Mouse (Mus musculus): ENCODE measurements around the gene Rims3. TPM values are rescaled to one million over a fixed set of nuclear protein-coding genes. Genes with fewer than 3 reads are reported as not detected.

Gene Rims3
- polyA plus RNA-seq, 1 experiment from 2014 or later: 0.43 TPM

DNA sequence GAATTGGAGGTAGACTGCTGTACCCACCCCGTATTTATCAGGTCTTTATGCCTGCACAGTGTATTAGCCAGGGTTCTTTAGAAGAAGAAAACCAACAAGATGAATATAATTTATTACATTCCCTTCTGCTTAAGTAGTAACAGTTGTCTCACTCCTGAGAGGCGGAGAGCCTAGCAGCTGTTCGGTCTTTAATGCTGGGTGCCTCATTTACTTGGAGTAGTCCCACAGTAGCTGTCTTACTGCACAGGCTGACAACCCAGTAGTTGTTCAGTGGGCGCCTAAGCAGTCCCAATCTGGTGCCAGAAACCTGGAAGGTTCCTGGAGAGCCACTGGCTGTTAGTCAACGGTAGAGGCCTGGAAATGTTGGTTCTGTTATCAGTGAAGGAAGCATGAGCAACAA, 23.8 kb upstream of the Rims3 start:
- H3K9ac ChIP-seq (ENCODE audit: low read length): no peak overlapping the region
- WGBS: 62% methylated on average over 5 of the region's 5 CpGs

GRCm38 (mm10) chr4:120831472-120831871, 23.1 kb upstream of the Rims3 start, which contains the start of gene Nfyc:
Nfyc (minus strand) TSS chr4:120831572.
- no peaks in the 10 kb centered on the region for H3K9me3 ChIP-seq (ENCODE audit: control insufficient read depth, low read length)
- no peak within 1 kb of the TSS for H3K27ac ChIP-seq (replicated peaks in 1 of 2; ENCODE audit: control insufficient read depth in 1 of 2, insufficient read depth in 1 of 2, low read depth in 2 of 2, low read length in 2 of 2)
- no peaks in the 10 kb centered on the region for H3K36me3 ChIP-seq (ENCODE audit: control insufficient read depth, insufficient read depth, low read length)
- no peak within 1 kb of the TSS for H3K9ac ChIP-seq (ENCODE audit: low read length)
- 81% methylated on average over 4 of the region's 4 CpGs for WGBS
- no peaks in the 10 kb centered on the region for H3K27me3 ChIP-seq (ENCODE audit: control insufficient read depth, insufficient read depth, low read length)
- ATAC-seq (ENCODE audit: insufficient number of reproducible peaks, insufficient read depth, low FRiP score, low read depth): no peak
- H3K4me3 ChIP-seq (ENCODE audit: control insufficient read depth in 1 of 2, insufficient read depth in 1 of 2, low read depth in 1 of 2, low read length in 2 of 2): no peak within 1 kb of the TSS
- no peak within 1 kb of the TSS for H3K4me2 ChIP-seq (ENCODE audit: low read length)
- no peaks in the 10 kb centered on the region for H3K4me1 ChIP-seq (ENCODE audit: control insufficient read depth in 2 of 2, insufficient read depth in 2 of 2, low read length in 2 of 2)

More for the DNA sequence above, 23.8 kb upstream of the Rims3 start:
- Histone ChIP-seq H3K9me3 (ENCODE audit: control insufficient read depth, low read length) (no peaks in the 10 kb centered on the region), H3K4me1 (ENCODE audit: control insufficient read depth in 2 of 2, insufficient read depth in 2 of 2, low read length in 2 of 2) (no peaks in the 10 kb centered on the region), H3K27me3 (ENCODE audit: control insufficient read depth, insufficient read depth, low read length) (no peaks in the 10 kb centered on the region), H3K4me3 (ENCODE audit: control insufficient read depth in 1 of 2, insufficient read depth in 1 of 2, low read depth in 1 of 2, low read length in 2 of 2) (no peak overlapping the region), H3K4me2 (ENCODE audit: low read length) (no peak overlapping the region), H3K27ac (replicated peaks in 1 of 2; ENCODE audit: control insufficient read depth in 1 of 2, insufficient read depth in 1 of 2, low read depth in 2 of 2, low read length in 2 of 2) (no peak overlapping the region), H3K36me3 (ENCODE audit: control insufficient read depth, insufficient read depth, low read length) (no peaks in the 10 kb centered on the region)
- no peak for ATAC-seq (ENCODE audit: insufficient number of reproducible peaks, insufficient read depth, low FRiP score, low read depth)

GRCm38 (mm10) chr4:120841342-120841741, 13.3 kb upstream of the Rims3 start:
- Histone ChIP-seq H3K36me3 (ENCODE audit: control insufficient read depth, insufficient read depth, low read length) (no peaks in the 10 kb centered on the region), H3K9me3 (ENCODE audit: control insufficient read depth, low read length) (no peaks in the 10 kb centered on the region), H3K27me3 (ENCODE audit: control insufficient read depth, insufficient read depth, low read length) (0 out of 2 replicates have a peak, but pooled peaks cover under 1% of the 10 kb centered on the region), H3K4me3 (ENCODE audit: control insufficient read depth in 1 of 2, insufficient read depth in 1 of 2, low read depth in 1 of 2, low read length in 2 of 2) (no peak overlapping the region), H3K9ac (ENCODE audit: low read length) (no peak overlapping the region), H3K27ac (replicated peaks in 1 of 2; ENCODE audit: control insufficient read depth in 1 of 2, insufficient read depth in 1 of 2, low read depth in 2 of 2, low read length in 2 of 2) (no peak overlapping the region), H3K4me2 (ENCODE audit: low read length) (no peak overlapping the region), H3K4me1 (ENCODE audit: control insufficient read depth in 2 of 2, insufficient read depth in 2 of 2, low read length in 2 of 2) (no peaks in the 10 kb centered on the region)
- WGBS: 85% methylated on average over 3 of the region's 3 CpGs
- no peak for ATAC-seq (ENCODE audit: insufficient number of reproducible peaks, insufficient read depth, low FRiP score, low read depth)

DNA sequence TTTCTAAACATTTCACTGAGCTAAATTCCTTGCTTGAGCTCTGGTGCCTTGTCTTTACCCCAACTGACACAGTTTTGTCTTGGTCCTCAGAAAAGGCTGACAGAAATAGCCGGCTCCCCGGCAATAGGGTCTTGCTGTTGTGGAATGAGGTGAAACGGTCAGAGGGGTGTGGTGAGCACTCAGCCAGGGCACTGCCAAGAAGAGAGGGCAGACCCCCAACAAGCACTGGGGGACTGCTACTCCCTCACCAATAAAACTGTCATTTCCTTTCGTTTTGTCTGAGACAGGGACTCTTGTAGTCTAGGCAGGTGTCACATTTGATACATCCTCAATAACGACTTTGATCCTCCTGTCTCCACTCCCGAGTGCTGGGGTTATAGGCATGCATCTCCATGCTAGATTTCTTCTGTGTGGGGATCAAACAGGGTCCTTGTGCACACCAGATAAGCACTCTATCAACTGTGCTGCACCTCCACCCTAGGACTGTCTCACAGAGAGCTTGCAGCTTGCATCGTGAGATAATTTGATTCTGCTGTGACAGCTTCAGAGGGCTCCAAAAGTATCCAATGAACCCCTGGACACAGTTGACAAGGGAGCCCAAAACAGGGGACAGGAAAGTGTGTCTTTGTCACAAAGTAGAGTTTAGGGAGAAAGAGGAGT, 10.1 kb upstream of the Rims3 start:
- peaks cover 12% of the 10 kb centered on the region; the same call in 1 of the 2 replicates for H3K27me3 ChIP-seq (ENCODE audit: control insufficient read depth, insufficient read depth, low read length)
- H3K4me3 ChIP-seq (ENCODE audit: control insufficient read depth in 1 of 2, insufficient read depth in 1 of 2, low read depth in 1 of 2, low read length in 2 of 2): no peak overlapping the region
- WGBS: 31% methylated on average over 7 of the region's 7 CpGs
- H3K4me1 ChIP-seq (ENCODE audit: control insufficient read depth in 2 of 2, insufficient read depth in 2 of 2, low read length in 2 of 2): no peaks in the 10 kb centered on the region
- no peak for ATAC-seq (ENCODE audit: insufficient number of reproducible peaks, insufficient read depth, low FRiP score, low read depth)
- H3K27ac ChIP-seq (replicated peaks in 1 of 2; ENCODE audit: control insufficient read depth in 1 of 2, insufficient read depth in 1 of 2, low read depth in 2 of 2, low read length in 2 of 2): no peak overlapping the region
- no peak overlapping the region for H3K4me2 ChIP-seq (ENCODE audit: low read length)
- H3K9ac ChIP-seq (ENCODE audit: low read length): no peak overlapping the region
- H3K9me3 ChIP-seq (ENCODE audit: control insufficient read depth, low read length): no peaks in the 10 kb centered on the region
- no peaks in the 10 kb centered on the region for H3K36me3 ChIP-seq (ENCODE audit: control insufficient read depth, insufficient read depth, low read length)

GRCm38 (mm10) chr4:120845098-120845497, 9.5 kb upstream of the Rims3 start:
- no peak overlapping the region for H3K4me3 ChIP-seq (ENCODE audit: control insufficient read depth in 1 of 2, insufficient read depth in 1 of 2, low read depth in 1 of 2, low read length in 2 of 2)
- H3K36me3 ChIP-seq (ENCODE audit: control insufficient read depth, insufficient read depth, low read length): no peaks in the 10 kb centered on the region
- no peak overlapping the region for H3K4me2 ChIP-seq (ENCODE audit: low read length)
- no peak overlapping the region for H3K27ac ChIP-seq (replicated peaks in 1 of 2; ENCODE audit: control insufficient read depth in 1 of 2, insufficient read depth in 1 of 2, low read depth in 2 of 2, low read length in 2 of 2)
- peaks cover 12% of the 10 kb centered on the region; the same call in 1 of the 2 replicates for H3K27me3 ChIP-seq (ENCODE audit: control insufficient read depth, insufficient read depth, low read length)
- no peak for ATAC-seq (ENCODE audit: insufficient number of reproducible peaks, insufficient read depth, low FRiP score, low read depth)
- WGBS: 66% methylated on average over 4 of the region's 4 CpGs
- H3K4me1 ChIP-seq (ENCODE audit: control insufficient read depth in 2 of 2, insufficient read depth in 2 of 2, low read length in 2 of 2): no peaks in the 10 kb centered on the region
- H3K9ac ChIP-seq (ENCODE audit: low read length): no peak overlapping the region
- no peaks in the 10 kb centered on the region for H3K9me3 ChIP-seq (ENCODE audit: control insufficient read depth, low read length)

- 66% methylated on average over 6 of the region's 6 CpGs for WGBS
These were observed 5.7 kb upstream of the Rims3 start for GRCm38 (mm10) chr4:120848909-120849308.

GRCm38 (mm10) chr4:120849451-120849850, 5.2 kb upstream of the Rims3 start:
- H3K36me3 ChIP-seq (ENCODE audit: control insufficient read depth, insufficient read depth, low read length): no peaks in the 10 kb centered on the region
- no peak overlapping the region for H3K4me2 ChIP-seq (ENCODE audit: low read length)
- H3K27me3 ChIP-seq (ENCODE audit: control insufficient read depth, insufficient read depth, low read length): peaks cover 41% of the 10 kb centered on the region
- WGBS: 56% methylated on average over 11 of the region's 11 CpGs
- peaks cover 3% of the 10 kb centered on the region; the same call in 1 of the 2 replicates for H3K9me3 ChIP-seq (ENCODE audit: control insufficient read depth, low read length)
- no peaks in the 10 kb centered on the region for H3K4me1 ChIP-seq (ENCODE audit: control insufficient read depth in 2 of 2, insufficient read depth in 2 of 2, low read length in 2 of 2)
- H3K27ac ChIP-seq (replicated peaks in 1 of 2; ENCODE audit: control insufficient read depth in 1 of 2, insufficient read depth in 1 of 2, low read depth in 2 of 2, low read length in 2 of 2): no peak overlapping the region
- ATAC-seq (ENCODE audit: insufficient number of reproducible peaks, insufficient read depth, low FRiP score, low read depth): no peak
- H3K9ac ChIP-seq (ENCODE audit: low read length): no peak overlapping the region
- no peak overlapping the region for H3K4me3 ChIP-seq (ENCODE audit: control insufficient read depth in 1 of 2, insufficient read depth in 1 of 2, low read depth in 1 of 2, low read length in 2 of 2)

More at GRCm38 (mm10) chr4:120848909-120849308, 5.7 kb upstream of the Rims3 start:
- H3K4me1 ChIP-seq (ENCODE audit: control insufficient read depth in 2 of 2, insufficient read depth in 2 of 2, low read length in 2 of 2): no peaks in the 10 kb centered on the region
- H3K4me2 ChIP-seq (ENCODE audit: low read length): no peak overlapping the region
- peaks cover 36% of the 10 kb centered on the region for H3K27me3 ChIP-seq (ENCODE audit: control insufficient read depth, insufficient read depth, low read length)
- H3K9ac ChIP-seq (ENCODE audit: low read length): no peak overlapping the region
- ATAC-seq (ENCODE audit: insufficient number of reproducible peaks, insufficient read depth, low FRiP score, low read depth): no peak
- H3K4me3 ChIP-seq (ENCODE audit: control insufficient read depth in 1 of 2, insufficient read depth in 1 of 2, low read depth in 1 of 2, low read length in 2 of 2): no peak overlapping the region
- no peaks in the 10 kb centered on the region; the same call in 1 of the 2 replicates for H3K9me3 ChIP-seq (ENCODE audit: control insufficient read depth, low read length)
- no peak overlapping the region for H3K27ac ChIP-seq (replicated peaks in 1 of 2; ENCODE audit: control insufficient read depth in 1 of 2, insufficient read depth in 1 of 2, low read depth in 2 of 2, low read length in 2 of 2)
- H3K36me3 ChIP-seq (ENCODE audit: control insufficient read depth, insufficient read depth, low read length): no peaks in the 10 kb centered on the region

DNA sequence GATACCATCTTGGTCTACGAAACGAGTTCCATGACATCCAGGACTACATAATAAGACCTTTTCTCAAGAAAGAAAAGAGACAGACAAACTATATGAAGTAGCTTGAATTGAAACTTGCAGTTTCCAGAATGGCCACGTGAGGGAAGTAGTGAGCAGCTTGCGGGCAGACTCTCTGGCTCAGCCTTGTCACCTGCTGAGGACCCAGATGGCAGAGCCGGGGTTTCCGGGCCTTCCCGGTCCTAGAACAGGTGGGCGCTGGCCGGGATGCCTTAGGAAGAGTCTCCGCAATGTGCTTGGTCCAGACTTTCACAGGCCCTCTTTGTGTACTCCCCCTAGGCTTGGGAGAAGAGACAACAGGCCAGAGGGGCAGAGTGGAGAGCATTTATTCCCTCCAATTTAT, 3.7 kb upstream of the Rims3 start:
- Histone ChIP-seq H3K27me3 (ENCODE audit: control insufficient read depth, insufficient read depth, low read length) (peaks cover 56% of the 10 kb centered on the region), H3K4me2 (ENCODE audit: low read length) (no peak overlapping the region), H3K9me3 (ENCODE audit: control insufficient read depth, low read length) (peaks cover 5% of the 10 kb centered on the region; the same call in 1 of the 2 replicates), H3K36me3 (ENCODE audit: control insufficient read depth, insufficient read depth, low read length) (no peaks in the 10 kb centered on the region), H3K9ac (ENCODE audit: low read length) (no peak overlapping the region), H3K4me1 (ENCODE audit: control insufficient read depth in 2 of 2, insufficient read depth in 2 of 2, low read length in 2 of 2) (no peaks in the 10 kb centered on the region), H3K27ac (replicated peaks in 1 of 2; ENCODE audit: control insufficient read depth in 1 of 2, insufficient read depth in 1 of 2, low read depth in 2 of 2, low read length in 2 of 2) (no peak overlapping the region), H3K4me3 (ENCODE audit: control insufficient read depth in 1 of 2, insufficient read depth in 1 of 2, low read depth in 1 of 2, low read length in 2 of 2) (no peak overlapping the region)
- ATAC-seq (ENCODE audit: insufficient number of reproducible peaks, insufficient read depth, low FRiP score, low read depth): no peak
- WGBS: 4% methylated on average over 10 of the region's 10 CpGs
